Mouse (Mus musculus): ENCODE measurements around the gene Sec14l3.
"Not testable (repeated sequence)": the region's sequence is repeated elsewhere in the genome, so short reads cannot be mapped to it uniquely, and the experiment has no call there.

Gene Sec14l3

GRCm38 (mm10) chr11:4098816-4099215, 34.2 kb downstream of the Sec14l3 start:
- no peak for DNase-seq (ENCODE audit: extremely low read depth, insufficient read length, low spot score)

- no peak for DNase-seq (ENCODE audit: extremely low read depth, insufficient read length, low spot score)
Observed at GRCm38 (mm10) chr11:4099447-4099846, 34.8 kb downstream of the Sec14l3 start.

DNA sequence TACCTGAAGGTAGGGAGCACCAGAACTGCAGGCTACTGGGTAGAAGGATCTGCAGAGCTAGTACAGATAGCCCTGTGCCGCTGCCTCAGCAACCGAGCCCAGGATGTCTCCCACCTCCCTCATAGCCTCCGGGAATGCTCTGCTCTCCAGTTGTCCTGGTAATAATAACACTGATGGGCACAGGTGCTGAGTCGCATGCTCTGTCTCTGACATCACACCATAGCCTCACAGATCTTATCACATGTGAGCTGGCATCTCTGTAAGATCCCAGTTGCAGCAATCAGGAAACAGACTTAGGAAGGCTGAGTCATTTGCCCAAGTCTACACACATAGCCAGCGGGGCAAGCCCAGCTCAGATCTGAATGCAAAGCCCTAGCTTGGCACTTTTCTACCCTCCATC, 37.2 kb downstream of the Sec14l3 start:
- no peak for DNase-seq (ENCODE audit: extremely low read depth, insufficient read length, low spot score)

- DNase-seq (ENCODE audit: extremely low read depth, insufficient read length, low spot score): no peak
Observed at GRCm38 (mm10) chr11:4103522-4103921, 38.9 kb downstream of the Sec14l3 start.

GRCm38 (mm10) chr11:4104989-4105388, 40.3 kb downstream of the Sec14l3 start:
- DNase-seq (ENCODE audit: extremely low read depth, insufficient read length, low spot score): no peak

DNA sequence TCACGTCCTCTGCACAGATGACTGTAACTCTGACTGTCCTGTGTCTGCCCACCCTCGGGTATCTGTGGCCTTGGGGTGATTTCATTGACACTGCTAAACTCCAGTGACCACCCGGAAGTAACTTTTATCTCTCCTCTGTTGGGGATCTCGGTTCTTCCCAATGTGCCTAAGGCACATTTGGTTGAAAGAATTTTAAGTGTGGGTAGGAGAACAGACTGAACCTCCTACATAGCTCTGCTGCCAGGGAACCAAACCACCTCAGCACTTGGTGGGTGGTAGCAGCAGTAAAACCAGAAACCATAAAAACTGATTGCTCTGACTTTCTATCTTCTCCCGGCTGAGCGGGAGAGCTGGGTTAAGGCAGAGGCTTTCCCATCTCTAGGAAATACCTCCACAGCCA, 40.8 kb downstream of the Sec14l3 start:
- no peak for DNase-seq (ENCODE audit: extremely low read depth, insufficient read length, low spot score)

DNA sequence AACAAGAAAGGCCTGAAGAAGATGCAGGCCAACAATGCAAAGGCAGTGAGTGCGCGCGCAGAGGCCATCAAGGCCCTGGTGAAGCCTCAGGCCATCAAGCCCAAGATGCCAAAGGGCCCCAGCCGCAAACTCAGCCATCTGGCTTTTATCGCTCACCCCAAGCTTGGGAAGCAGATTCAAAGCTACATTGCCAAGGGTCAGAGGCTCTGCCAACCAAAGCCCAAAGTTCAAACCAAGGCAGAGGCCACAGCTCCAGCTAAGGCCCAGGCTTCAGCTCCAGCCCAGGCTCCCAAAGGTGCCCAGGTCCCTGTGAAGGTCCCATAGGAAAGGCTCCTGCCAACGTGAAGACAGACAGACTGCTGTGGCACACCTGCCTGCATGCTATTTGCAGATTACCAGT, 43.3 kb downstream of the Sec14l3 start:
- not testable (repeated sequence) for DNase-seq (ENCODE audit: extremely low read depth, insufficient read length, low spot score)

GRCm38 (mm10) chr11:4108691-4109090, 44.0 kb downstream of the Sec14l3 start:
- no peak for DNase-seq (ENCODE audit: extremely low read depth, insufficient read length, low spot score)

- DNase-seq (ENCODE audit: extremely low read depth, insufficient read length, low spot score): no peak
Observed at GRCm38 (mm10) chr11:4112033-4112432, 47.4 kb downstream of the Sec14l3 start.

DNA sequence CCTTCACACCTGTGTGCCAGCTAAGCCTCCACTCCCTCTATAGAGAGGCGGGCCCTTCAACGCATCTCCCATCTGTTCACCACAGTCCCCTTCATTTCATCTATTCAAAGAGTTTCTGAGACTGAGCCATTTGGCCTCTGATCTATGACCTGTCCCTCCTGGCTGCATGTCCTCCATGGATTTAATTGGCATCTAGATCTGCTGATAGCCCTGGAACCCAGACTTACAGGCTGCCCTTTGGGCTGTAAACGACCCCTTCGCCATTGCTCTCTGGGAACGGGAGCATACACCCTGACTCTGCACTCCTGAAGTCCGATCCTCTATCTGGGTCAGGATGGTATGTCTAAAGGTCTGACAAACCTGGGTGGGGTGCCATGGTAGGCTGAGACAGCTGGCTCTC, 48.2 kb downstream of the Sec14l3 start:
- no peak for DNase-seq (ENCODE audit: extremely low read depth, insufficient read length, low spot score)

- no peak for DNase-seq (ENCODE audit: extremely low read depth, insufficient read length, low spot score)
Observed at GRCm38 (mm10) chr11:4113496-4113895, 48.9 kb downstream of the Sec14l3 start.

DNA sequence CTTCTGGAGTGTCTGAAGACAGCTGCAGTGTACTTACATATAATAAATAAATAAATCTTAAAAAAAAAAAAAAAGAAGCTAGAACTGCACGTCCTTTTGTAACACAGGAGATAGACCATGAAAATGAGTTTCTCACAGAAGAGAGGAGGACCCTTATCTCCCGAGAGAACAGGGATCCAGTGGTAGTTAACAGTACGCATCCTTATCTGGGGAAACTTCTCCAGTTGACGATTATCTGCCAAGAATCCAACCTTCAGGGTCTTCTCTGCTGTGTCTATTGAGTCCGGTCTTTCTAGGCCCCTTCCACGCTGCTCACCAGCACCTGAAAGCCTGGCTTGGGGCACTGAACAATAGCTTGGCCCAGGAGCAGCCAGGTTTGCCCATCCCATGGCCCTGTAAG, 49.3 kb downstream of the Sec14l3 start:
- no peak for DNase-seq (ENCODE audit: extremely low read depth, insufficient read length, low spot score)

DNA sequence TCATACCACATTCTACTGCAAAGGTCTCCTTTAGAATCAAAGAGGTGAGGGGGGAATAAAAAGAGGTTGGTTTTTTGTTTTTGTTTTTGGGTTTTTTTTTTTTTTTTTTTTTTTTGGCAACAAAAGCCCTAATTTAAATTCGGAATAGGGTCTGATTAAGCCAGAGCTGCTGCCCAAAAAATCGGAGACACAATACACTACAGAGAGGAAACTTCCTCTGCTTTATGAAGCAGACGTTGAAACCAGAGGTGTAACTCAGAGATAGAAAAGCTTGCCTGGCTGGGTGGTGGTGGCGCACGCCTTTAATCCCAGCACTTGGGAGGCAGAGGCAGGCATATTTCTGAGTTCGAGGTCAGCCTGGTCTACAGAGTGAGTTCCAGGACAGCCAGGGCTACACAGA, 49.9 kb downstream of the Sec14l3 start:
- DNase-seq (ENCODE audit: extremely low read depth, insufficient read length, low spot score): not testable (repeated sequence)

GRCm38 (mm10) chr11:4115407-4115806, 50.8 kb downstream of the Sec14l3 start:
- DNase-seq (ENCODE audit: extremely low read depth, insufficient read length, low spot score): no peak

DNA sequence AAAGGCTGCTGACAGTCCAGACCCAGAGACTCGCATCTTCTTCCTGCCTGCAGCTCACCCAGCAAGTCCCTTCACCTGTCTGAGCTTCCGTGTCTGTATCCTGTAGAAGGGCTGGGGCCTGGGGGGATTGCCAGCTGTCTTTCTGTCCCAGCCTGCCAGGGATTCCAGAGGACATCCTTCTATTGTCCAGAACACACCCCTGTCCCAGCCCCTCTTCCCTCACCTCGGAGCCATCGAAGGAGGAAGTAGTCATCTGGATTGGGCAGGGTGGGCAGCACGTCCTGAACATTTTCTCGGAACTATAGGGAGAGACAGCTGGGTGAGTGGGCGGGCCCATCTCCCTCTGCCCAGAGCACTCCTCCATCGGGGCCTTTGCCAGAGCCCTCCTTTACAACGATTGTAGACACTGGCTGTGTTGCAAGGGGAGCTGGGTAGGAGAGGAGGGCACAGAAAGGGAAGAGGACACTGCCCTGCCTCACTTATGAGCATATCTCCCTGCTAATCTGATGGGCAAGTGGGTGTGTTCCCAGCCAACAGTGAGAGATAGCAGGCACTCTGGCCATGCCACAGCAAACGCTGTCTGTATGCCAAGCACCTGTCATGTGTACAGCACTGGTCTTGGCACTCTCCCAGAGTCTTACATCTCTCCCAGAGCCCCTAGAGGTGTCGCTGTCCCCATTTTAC, 52.0 kb downstream of the Sec14l3 start:
- DNase-seq (ENCODE audit: extremely low read depth, insufficient read length, low spot score): no peak

DNA sequence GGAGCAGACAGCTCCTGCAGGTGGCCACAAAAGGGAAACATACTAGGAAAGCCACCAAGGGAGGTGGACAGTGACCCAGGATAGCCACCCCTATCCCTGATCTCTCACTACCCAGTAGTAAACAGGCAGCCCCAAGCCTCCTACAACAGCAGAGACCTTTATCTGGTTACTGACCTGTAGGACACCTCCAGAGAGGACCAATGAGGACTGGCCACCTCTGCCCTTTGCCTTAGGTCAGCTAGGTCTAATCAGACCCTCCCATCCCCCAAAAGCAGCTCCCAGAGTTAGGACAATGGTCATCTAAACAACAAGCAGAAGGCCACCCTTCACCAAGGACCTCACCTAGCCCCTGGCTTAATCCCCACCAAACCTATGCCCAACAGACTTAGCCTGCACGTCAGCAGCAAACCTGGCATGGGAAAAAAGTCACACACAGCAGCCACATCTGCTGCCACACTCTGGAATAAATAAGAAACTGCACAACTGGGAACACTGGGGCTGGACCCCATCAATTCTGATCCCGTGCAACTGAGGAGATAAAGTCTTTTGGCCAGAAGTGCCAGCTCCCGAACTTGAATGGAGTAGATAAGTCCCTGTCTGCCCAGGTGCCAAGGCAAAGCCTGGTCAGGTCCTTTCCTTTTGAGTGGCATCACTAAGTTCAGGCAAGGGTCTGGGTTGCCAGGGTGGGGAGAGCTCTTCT, 52.9 kb downstream of the Sec14l3 start:
- no peak for DNase-seq (ENCODE audit: extremely low read depth, insufficient read length, low spot score)

DNA sequence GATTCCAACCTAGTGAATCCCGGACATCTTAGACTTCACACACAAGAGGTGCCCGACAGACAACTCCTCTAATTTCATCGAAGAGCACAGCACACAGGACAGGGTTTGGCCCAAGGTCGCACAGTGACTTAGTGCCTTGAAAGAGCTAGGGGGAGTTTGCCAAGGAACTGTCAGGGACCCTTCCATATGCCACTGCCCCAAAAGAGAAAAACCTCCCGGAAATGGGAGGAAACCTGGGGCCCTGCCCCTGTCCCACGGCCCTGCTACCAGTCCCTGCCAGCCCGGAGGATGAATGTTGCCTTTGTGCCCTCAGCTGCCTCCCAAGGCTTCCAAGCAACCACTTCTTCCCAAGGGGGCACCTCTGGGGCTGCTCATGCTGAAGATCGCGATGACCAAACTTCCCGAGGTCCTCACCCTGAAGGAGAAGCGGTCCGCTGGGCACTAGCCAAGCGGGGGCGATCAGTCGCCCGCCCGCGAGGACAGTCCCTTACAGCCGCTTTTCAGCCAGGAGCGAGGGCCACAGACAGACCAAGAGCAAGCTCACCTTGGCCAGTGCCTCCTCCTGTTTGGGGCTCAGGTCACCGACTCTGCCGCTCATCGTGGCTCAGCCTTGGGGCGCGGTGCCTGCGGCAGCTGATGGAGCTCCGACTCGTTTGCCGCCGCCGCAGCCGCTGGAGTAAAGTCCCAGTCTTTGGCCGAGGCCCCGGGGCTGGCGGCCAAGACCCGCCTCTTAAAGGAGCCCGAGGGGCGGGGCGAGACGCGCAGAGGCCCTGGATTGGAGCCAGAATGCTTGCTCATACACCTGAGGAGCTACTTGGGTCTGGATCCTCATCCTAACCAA, 53.7 kb downstream of the Sec14l3 start:
- DNase-seq (ENCODE audit: extremely low read depth, insufficient read length, low spot score): peak; percentile 80

GRCm38 (mm10) chr11:4119635-4120034, 55.0 kb downstream of the Sec14l3 start:
- no peak for DNase-seq (ENCODE audit: extremely low read depth, insufficient read length, low spot score)

DNA sequence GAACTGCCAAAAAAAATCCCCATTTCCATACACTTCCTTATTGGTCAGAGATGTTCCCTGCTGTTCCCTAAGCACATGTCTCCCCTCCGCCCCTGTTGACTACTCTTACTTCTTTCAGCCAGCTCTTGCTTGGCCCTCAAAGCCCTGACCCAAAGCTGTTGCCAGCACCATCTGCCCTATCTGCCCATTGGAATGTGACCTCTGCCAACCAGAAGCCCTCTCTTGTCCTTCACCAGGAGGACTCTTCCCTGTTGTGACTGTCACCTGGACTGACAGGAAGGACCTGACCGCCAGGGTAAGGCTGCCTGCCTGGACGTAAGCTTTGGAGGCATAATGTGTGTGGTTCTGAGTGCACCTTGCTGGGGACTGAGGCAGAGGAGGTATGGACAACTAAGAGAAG, 57.0 kb downstream of the Sec14l3 start:
- DNase-seq (ENCODE audit: extremely low read depth, insufficient read length, low spot score): no peak

DNA sequence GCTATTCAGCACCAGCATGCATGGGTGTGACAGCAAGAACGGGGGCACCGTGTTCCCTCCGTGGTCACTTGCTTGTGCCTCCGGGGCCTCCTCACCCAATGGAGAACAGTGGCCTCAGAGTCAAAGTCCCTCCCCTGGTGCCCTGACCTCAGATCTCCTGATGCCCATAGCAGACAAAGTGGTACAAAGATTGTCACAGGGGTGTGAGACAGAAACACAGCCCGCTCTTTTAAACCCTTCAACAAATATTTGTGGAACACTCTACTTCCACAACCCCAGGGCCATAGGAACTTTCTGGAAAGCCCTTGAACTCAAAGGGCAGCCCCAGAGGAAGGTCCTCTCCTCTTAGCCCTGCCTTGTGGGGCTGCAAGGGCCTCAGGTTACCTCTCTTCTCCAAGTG, 57.6 kb downstream of the Sec14l3 start:
- DNase-seq (ENCODE audit: extremely low read depth, insufficient read length, low spot score): no peak

- DNase-seq (ENCODE audit: extremely low read depth, insufficient read length, low spot score): no peak
Observed at GRCm38 (mm10) chr11:4122742-4123579, 58.3 kb downstream of the Sec14l3 start, which contains the start of gene Sec14l2. Sec14l2 (minus strand) TSS chr11:4123415.
